Mouse (Mus musculus): ENCODE results near the gene Plcd3. TPM values are rescaled to one million over a fixed set of nuclear protein-coding genes. Genes with fewer than 3 reads are reported as not detected.

Gene Plcd3
- not detected for polyA plus RNA-seq (2014; fragmentation: Illumina TruSeq; extraction: RNeasy Lipid Tissue Mini Kit (QIAGEN cat#74804))

GRCm38 (mm10) chr11:103101481-103101865 is at the start of gene Plcd3, which contains the start of gene Acbd4:
TSS of gene Plcd3 (minus strand) at chr11:103101658.
TSS of gene Acbd4 (plus strand) at chr11:103101682.

DNA sequence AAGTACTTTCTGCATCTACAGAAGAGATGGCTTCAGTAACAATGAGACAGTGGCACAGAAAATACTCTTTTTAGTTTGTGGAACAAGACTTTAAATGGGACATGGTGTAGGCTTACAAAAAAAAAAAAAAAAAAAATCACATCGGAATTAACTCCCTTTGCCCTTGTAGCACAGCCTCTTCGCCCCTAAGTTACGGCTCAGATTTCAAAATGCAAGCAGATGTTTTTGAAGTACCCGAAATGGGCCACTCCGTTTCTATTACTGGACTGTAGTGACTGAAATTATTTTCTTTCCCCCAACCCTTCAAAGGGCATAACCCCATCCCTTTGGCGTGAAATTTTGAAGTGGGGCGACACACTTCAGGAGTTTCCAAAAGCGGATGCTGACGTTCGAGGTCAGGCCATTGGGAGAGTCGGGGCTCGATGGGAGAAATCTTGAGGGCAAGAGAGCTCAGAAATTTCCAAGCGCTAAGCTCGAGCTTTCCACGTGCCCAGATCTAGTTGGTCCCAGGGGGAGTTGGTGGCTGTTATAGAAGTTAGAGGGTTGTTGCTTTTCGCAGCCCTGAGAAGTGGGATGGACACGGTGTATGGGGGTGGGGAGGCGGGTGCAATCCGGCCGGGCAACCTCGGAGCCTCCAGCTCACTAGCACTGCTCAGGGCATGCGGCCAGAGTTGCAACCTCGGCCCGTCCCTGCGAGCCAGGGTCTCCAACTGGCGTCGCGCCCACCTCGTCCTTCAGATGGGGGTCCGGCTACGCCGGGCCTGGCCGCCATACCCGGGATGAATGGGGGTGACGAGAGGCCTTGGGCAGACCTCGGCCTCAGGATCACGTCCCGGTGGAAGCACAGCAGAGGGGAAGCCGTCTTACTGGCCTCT is 30.5 kb upstream of the Plcd3 start, which contains the start of gene Hexim2:
Gene Hexim2, plus strand, starts transcription at position 729 of the 875 bp plus-strand sequence.

GRCm38 (mm10) chr11:103116008-103116818 is 14.8 kb upstream of the Plcd3 start, which contains the start of gene Hexim1:
TSS of gene Hexim1 (plus strand) at chr11:103116231.

GRCm38 (mm10) chr11:103028176-103028891 is 73.1 kb downstream of the Plcd3 start, which contains the start of the genes Nmt1 and Dcakd:
TSS of gene Nmt1 (plus strand) at chr11:103028190.
TSS of gene Dcakd (minus strand) at chr11:103028333.

Other genes starting within 250 kb of the Plcd3 start
- 43.2 TPM for gene Eftud2, start 220.7 kb downstream of the Plcd3 start, polyA plus RNA-seq (2014; fragmentation: Illumina TruSeq; extraction: RNeasy Lipid Tissue Mini Kit (QIAGEN cat#74804))
- 1.8 TPM for gene Ccdc103, start 220.5 kb downstream of the Plcd3 start, polyA plus RNA-seq (2014; fragmentation: Illumina TruSeq; extraction: RNeasy Lipid Tissue Mini Kit (QIAGEN cat#74804))
- not detected for gene Fam187a, start 216.5 kb downstream of the Plcd3 start, polyA plus RNA-seq (2014; fragmentation: Illumina TruSeq; extraction: RNeasy Lipid Tissue Mini Kit (QIAGEN cat#74804))
- not detected for gene Gfap, start 200.7 kb downstream of the Plcd3 start, polyA plus RNA-seq (2014; fragmentation: Illumina TruSeq; extraction: RNeasy Lipid Tissue Mini Kit (QIAGEN cat#74804))
- 0.77 TPM for gene Kif18b, start 176.5 kb downstream of the Plcd3 start, polyA plus RNA-seq (2014; fragmentation: Illumina TruSeq; extraction: RNeasy Lipid Tissue Mini Kit (QIAGEN cat#74804))
- not detected for gene C1ql1, start 155.0 kb downstream of the Plcd3 start, polyA plus RNA-seq (2014; fragmentation: Illumina TruSeq; extraction: RNeasy Lipid Tissue Mini Kit (QIAGEN cat#74804))
- gene Nmt1, start 73.5 kb downstream of the Plcd3 start, polyA plus RNA-seq (2014; fragmentation: Illumina TruSeq; extraction: RNeasy Lipid Tissue Mini Kit (QIAGEN cat#74804)): 10.2 TPM
- gene Dcakd, start 73.3 kb downstream of the Plcd3 start, polyA plus RNA-seq (2014; fragmentation: Illumina TruSeq; extraction: RNeasy Lipid Tissue Mini Kit (QIAGEN cat#74804)): 10.7 TPM
- gene Acbd4, start within 50 bp of the Plcd3 start, polyA plus RNA-seq (2014; fragmentation: Illumina TruSeq; extraction: RNeasy Lipid Tissue Mini Kit (QIAGEN cat#74804)): not detected
- gene Hexim1, start 14.6 kb upstream of the Plcd3 start, polyA plus RNA-seq (2014; fragmentation: Illumina TruSeq; extraction: RNeasy Lipid Tissue Mini Kit (QIAGEN cat#74804)): 60.1 TPM
- gene Hexim2, start 30.8 kb upstream of the Plcd3 start, polyA plus RNA-seq (2014; fragmentation: Illumina TruSeq; extraction: RNeasy Lipid Tissue Mini Kit (QIAGEN cat#74804)): 3.1 TPM
- gene Fmnl1, start 69.4 kb upstream of the Plcd3 start, polyA plus RNA-seq (2014; fragmentation: Illumina TruSeq; extraction: RNeasy Lipid Tissue Mini Kit (QIAGEN cat#74804)): not detected
- not detected for gene 1700023F06Rik, start 106.9 kb upstream of the Plcd3 start, polyA plus RNA-seq (2014; fragmentation: Illumina TruSeq; extraction: RNeasy Lipid Tissue Mini Kit (QIAGEN cat#74804))
- gene Spata32, start 116.8 kb upstream of the Plcd3 start, polyA plus RNA-seq (2014; fragmentation: Illumina TruSeq; extraction: RNeasy Lipid Tissue Mini Kit (QIAGEN cat#74804)): not detected
- not detected for gene Map3k14, start 165.8 kb upstream of the Plcd3 start, polyA plus RNA-seq (2014; fragmentation: Illumina TruSeq; extraction: RNeasy Lipid Tissue Mini Kit (QIAGEN cat#74804))

Data from ovary, adult 10 weeks (tissue).